Mouse (Mus musculus) heart, adult 11 months (tissue): ENCODE results near the gene Sdhb.
A peak's percentile ranks its signal among the peaks of the same experiment; 100 is the strongest.

Source experiments
- DNase-seq: peaks from one replicate; pipeline ENCODE4 v3.0.0; 2022

Sdhb gene

GRCm38 (mm10) chr4:140960781-140961466, at the start of gene Sdhb:
Gene Sdhb, plus strand, starts transcription at chr4:140961203.
- peak; percentile 100 for DNase-seq

GRCm38 (mm10) chr4:140911416-140911815, 49.6 kb upstream of the Sdhb start:
- peak; percentile 85 for DNase-seq

- DNase-seq = peak; percentile 83
Measured at GRCm38 (mm10) chr4:140912271-140912833, 48.7 kb upstream of the Sdhb start.

- peak; percentile 75 for DNase-seq
Measured at GRCm38 (mm10) chr4:140913565-140913964, 47.4 kb upstream of the Sdhb start.

- DNase-seq = peak; percentile 85
Measured at GRCm38 (mm10) chr4:140914731-140915131, 46.3 kb upstream of the Sdhb start.

GRCm38 (mm10) chr4:140915235-140915634, 45.8 kb upstream of the Sdhb start:
- peak; percentile 74 for DNase-seq

GRCm38 (mm10) chr4:140916296-140916695, 44.7 kb upstream of the Sdhb start:
- DNase-seq = peak; percentile 67

- peak; percentile 76 for DNase-seq
Measured at GRCm38 (mm10) chr4:140917451-140917850, 43.6 kb upstream of the Sdhb start.

- peak; percentile 83 for DNase-seq
Measured at GRCm38 (mm10) chr4:140919974-140920836, 40.8 kb upstream of the Sdhb start.

- no peak for DNase-seq
Measured at GRCm38 (mm10) chr4:140922508-140922907, 38.5 kb upstream of the Sdhb start.

- DNase-seq = no peak
Measured at GRCm38 (mm10) chr4:140925648-140926047, 35.4 kb upstream of the Sdhb start.

- DNase-seq = no peak
Measured at GRCm38 (mm10) chr4:140928349-140928748, 32.7 kb upstream of the Sdhb start.

- no peak for DNase-seq
Measured at GRCm38 (mm10) chr4:140929745-140930144, 31.3 kb upstream of the Sdhb start.

- DNase-seq = no peak
Measured at GRCm38 (mm10) chr4:140930900-140931470, 30.0 kb upstream of the Sdhb start.

- DNase-seq = no peak
Measured at GRCm38 (mm10) chr4:140935643-140936042, 25.4 kb upstream of the Sdhb start.

GRCm38 (mm10) chr4:140944356-140944755, 16.6 kb upstream of the Sdhb start:
- DNase-seq = no peak

- DNase-seq = peak; percentile 96
Measured at GRCm38 (mm10) chr4:140944961-140945442, 16.0 kb upstream of the Sdhb start.

GRCm38 (mm10) chr4:140945571-140945970, 15.4 kb upstream of the Sdhb start:
- no peak for DNase-seq

- DNase-seq = no peak
Measured at GRCm38 (mm10) chr4:140946048-140946447, 15.0 kb upstream of the Sdhb start.

- no peak for DNase-seq
Measured at GRCm38 (mm10) chr4:140946580-140947205, 14.3 kb upstream of the Sdhb start.

- no peak for DNase-seq
Measured at GRCm38 (mm10) chr4:140947487-140948440, 13.2 kb upstream of the Sdhb start.
